Mouse (Mus musculus): ENCODE results near the gene Mtmr12. TPM values are rescaled to one million over a fixed set of nuclear protein-coding genes. Genes with fewer than 3 reads are reported as not detected.

Gene Mtmr12
- polyA plus RNA-seq, 1 experiment from 2014 or later: 21.1 TPM

DNA sequence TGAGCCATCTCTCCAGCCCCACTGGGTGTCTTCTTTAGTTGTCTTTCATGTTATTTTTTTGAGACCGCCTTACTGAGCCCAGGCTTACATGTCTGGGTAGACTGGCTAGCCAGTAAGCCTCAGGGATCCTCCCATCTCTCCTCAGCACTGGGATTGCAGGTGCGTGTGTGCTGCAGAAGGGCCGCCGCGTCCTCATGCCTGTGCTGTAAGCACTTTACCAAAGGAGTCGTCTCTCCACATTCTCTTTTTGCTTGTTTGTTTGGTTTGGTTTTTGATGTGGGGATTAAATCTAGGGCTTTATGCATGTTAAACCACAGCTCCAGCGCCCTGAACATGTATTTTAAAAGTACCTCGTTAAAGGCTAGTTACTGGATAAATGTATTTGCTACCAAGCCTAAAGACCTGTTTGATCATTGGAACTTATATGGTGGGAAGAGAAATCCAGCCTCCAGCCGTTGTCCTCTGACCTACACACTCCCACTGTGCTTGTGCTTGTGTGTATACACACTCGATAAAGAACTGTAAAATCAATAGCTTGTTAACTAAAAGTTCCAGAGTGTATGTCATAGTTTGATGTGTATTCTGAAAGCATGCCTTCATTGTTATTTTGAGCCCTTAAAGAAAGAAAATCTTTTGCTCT lies 24.9 kb downstream of the Mtmr12 start:
- 61% methylated on average over 10 of the region's 10 CpGs for WGBS
- H3K27me3 ChIP-seq (ENCODE audit: control insufficient read depth, insufficient read depth, low read depth, low read length): no peaks in the 10 kb centered on the region
- H3K4me3 ChIP-seq (ENCODE audit: low read length): no peak overlapping the region
- no peak overlapping the region for H3K27ac ChIP-seq (ENCODE audit: low read length)
- H3K36me3 ChIP-seq (ENCODE audit: control insufficient read depth, insufficient read depth, low read length): peaks cover 3% of the 10 kb centered on the region
- H3K4me2 ChIP-seq (ENCODE audit: low read depth, low read length): no peak overlapping the region
- ATAC-seq (ENCODE audit: low read depth): no peak
- peaks cover 31% of the 10 kb centered on the region for H3K4me1 ChIP-seq (replicated peaks; ENCODE audit: control insufficient read depth, insufficient read depth, low read length)
- H3K9me3 ChIP-seq (ENCODE audit: control insufficient read depth, low read length): no peaks in the 10 kb centered on the region
- no peak overlapping the region for H3K9ac ChIP-seq (ENCODE audit: low read length)

DNA sequence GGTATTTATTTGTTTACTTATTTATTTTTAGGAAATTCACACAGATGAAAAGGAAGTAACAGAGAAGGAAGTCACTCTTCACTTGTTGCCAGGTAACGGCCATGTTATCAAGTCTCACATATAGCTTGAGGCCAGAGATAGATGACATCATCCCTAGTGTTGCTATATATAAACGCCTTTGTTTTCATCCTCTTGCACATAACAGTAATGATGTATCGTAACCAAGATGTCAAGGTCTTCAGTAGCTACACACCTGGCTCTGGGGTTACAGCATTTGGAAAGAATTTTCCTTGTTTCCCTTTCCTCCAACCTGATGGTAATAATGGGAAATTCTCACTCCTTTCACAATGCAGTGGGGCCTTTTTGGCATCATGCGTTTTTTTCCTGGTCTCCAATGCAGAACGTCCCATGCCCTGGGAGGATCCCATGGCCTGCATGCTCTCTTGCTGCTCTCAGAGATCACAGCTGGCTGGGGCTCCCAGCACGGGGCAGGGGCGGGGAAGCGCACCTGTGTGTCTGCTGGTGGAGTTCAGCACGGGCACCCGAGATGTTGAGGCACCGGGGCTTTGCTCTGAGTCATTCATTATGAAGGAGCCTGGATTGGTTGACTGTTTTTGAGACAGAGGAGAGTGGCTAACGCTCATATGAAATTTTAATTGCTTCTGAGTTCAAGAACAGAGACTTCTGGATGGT lies 25.6 kb downstream of the Mtmr12 start:
- no peak for ATAC-seq (ENCODE audit: low read depth)
- no peaks in the 10 kb centered on the region for H3K27me3 ChIP-seq (ENCODE audit: control insufficient read depth, insufficient read depth, low read depth, low read length)
- no peak overlapping the region for H3K4me2 ChIP-seq (ENCODE audit: low read depth, low read length)
- H3K4me3 ChIP-seq (ENCODE audit: low read length): no peak overlapping the region
- no peak overlapping the region for H3K9ac ChIP-seq (ENCODE audit: low read length)
- 42% methylated on average over 12 of the region's 12 CpGs for WGBS
- peaks cover 28% of the 10 kb centered on the region for H3K4me1 ChIP-seq (replicated peaks; ENCODE audit: control insufficient read depth, insufficient read depth, low read length)
- peaks cover 3% of the 10 kb centered on the region for H3K36me3 ChIP-seq (ENCODE audit: control insufficient read depth, insufficient read depth, low read length)
- peak overlapping the region; percentile 54 for H3K27ac ChIP-seq (ENCODE audit: low read length)
- H3K9me3 ChIP-seq (ENCODE audit: control insufficient read depth, low read length): no peaks in the 10 kb centered on the region

DNA sequence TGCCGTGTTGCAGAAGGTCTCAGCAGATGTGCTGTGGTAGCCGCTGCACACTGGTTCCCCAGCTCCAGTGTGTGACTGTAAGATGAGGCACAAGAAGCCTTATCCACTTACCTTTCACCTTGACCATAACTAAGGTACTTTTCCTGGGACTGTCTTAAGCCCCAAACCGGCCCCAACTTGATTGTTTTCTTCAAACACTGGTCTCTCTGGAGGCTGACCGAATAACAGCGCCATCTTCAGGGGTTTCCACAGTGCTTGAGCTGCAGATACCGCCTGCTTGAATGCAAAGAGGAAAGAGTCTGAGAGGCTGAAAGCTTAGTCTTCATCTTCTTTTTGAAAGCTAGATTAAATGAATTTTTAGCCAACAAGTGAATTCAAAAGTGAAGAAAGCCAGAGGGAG lies 26.6 kb downstream of the Mtmr12 start:
- Histone ChIP-seq H3K9me3 (ENCODE audit: control insufficient read depth, low read length) (no peaks in the 10 kb centered on the region), H3K27me3 (ENCODE audit: control insufficient read depth, insufficient read depth, low read depth, low read length) (no peaks in the 10 kb centered on the region), H3K4me3 (ENCODE audit: low read length) (no peak overlapping the region), H3K36me3 (ENCODE audit: control insufficient read depth, insufficient read depth, low read length) (peaks cover 7% of the 10 kb centered on the region), H3K4me1 (replicated peaks; ENCODE audit: control insufficient read depth, insufficient read depth, low read length) (peaks cover 28% of the 10 kb centered on the region), H3K9ac (ENCODE audit: low read length) (no peak overlapping the region), H3K27ac (ENCODE audit: low read length) (no peak overlapping the region), H3K4me2 (ENCODE audit: low read depth, low read length) (no peak overlapping the region)
- ATAC-seq (ENCODE audit: low read depth): no peak
- WGBS: 73% methylated on average over 6 of the region's 6 CpGs

DNA sequence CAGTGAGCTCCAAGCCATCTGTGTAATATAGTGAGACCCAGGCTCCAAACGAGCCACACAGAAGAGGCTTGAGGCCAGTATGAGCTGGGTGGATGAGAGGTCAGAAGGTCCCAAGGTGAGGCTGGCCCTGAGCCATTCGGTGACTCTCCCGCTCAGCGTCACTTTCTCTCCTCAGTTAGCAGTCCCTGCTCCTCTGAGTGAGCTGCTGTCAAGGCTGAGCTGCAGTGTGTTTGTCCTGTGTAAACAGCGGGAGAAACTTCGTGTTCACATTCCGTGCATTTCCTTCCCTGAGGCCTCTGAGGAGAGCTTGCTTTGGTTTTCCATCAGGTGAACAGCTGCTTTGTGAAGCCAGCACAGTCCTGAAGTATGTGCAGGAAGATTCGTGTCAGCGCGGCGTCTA lies 27.6 kb downstream of the Mtmr12 start:
- no peak overlapping the region for H3K9ac ChIP-seq (ENCODE audit: low read length)

DNA sequence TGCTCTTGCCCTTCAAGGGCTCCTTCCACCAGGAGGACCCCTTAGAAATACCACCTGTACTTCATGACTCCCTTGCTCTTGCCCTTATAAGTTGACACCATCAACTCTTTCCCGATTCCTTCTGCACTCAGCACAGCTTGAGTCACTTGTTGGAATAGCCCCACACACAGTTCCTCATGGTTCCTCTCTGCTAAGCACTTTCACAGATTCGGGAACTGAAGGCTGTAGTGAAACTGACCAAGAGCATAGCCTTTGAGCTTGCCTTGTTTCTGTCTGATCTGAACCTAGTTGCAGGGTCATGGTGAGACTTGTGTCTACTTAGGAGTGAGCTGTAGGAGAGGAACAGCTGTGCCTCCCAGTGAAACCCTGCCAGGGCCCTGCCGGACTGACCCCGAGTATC lies 28.2 kb downstream of the Mtmr12 start:
- ATAC-seq (ENCODE audit: low read depth): peak; percentile 10; the same call in 1 of the 2 replicates
- peaks cover 26% of the 10 kb centered on the region for H3K4me1 ChIP-seq (replicated peaks; ENCODE audit: control insufficient read depth, insufficient read depth, low read length)
- H3K27ac ChIP-seq (ENCODE audit: low read length): peak overlapping the region; percentile 77
- no peaks in the 10 kb centered on the region for H3K27me3 ChIP-seq (ENCODE audit: control insufficient read depth, insufficient read depth, low read depth, low read length)
- no peaks in the 10 kb centered on the region for H3K9me3 ChIP-seq (ENCODE audit: control insufficient read depth, low read length)
- H3K36me3 ChIP-seq (ENCODE audit: control insufficient read depth, insufficient read depth, low read length): peaks cover 10% of the 10 kb centered on the region
- 69% methylated on average over 4 of the region's 4 CpGs for WGBS
- no peak overlapping the region for H3K4me3 ChIP-seq (ENCODE audit: low read length)
- no peak overlapping the region for H3K9ac ChIP-seq (ENCODE audit: low read length)
- no peak overlapping the region for H3K4me2 ChIP-seq (ENCODE audit: low read depth, low read length)

More for the DNA sequence above, 27.6 kb downstream of the Mtmr12 start:
- Histone ChIP-seq H3K27ac (ENCODE audit: low read length) (peak overlapping the region; percentile 77), H3K9me3 (ENCODE audit: control insufficient read depth, low read length) (no peaks in the 10 kb centered on the region), H3K36me3 (ENCODE audit: control insufficient read depth, insufficient read depth, low read length) (peaks cover 7% of the 10 kb centered on the region), H3K4me3 (ENCODE audit: low read length) (no peak overlapping the region), H3K4me2 (ENCODE audit: low read depth, low read length) (peak overlapping the region; percentile 17; the same call in 1 of the 2 replicates), H3K27me3 (ENCODE audit: control insufficient read depth, insufficient read depth, low read depth, low read length) (no peaks in the 10 kb centered on the region), H3K4me1 (replicated peaks; ENCODE audit: control insufficient read depth, insufficient read depth, low read length) (peaks cover 26% of the 10 kb centered on the region)
- WGBS: 41% methylated on average over 11 of the region's 11 CpGs
- peak; percentile 78 for ATAC-seq (ENCODE audit: low read depth)

DNA sequence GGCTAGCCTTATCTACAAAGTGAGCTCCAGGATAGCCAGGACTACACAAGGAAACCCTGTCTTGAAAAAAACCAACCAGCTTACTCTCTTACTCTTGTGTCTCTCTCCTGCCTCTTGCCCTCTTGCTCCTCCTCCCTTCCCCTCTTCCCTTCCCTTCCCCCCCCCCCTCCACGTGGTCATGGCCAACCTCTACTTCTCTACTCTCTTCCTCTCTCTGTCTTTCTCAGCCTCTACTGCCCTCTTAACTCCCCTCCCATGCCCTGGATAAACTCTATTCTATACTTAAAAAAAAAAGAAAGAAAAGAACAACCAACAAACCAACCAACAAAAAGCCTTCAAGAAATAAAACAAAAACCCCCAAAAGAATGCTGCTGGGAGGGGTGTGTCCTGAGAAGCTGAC lies 30.7 kb downstream of the Mtmr12 start:
- no peak overlapping the region for H3K9ac ChIP-seq (ENCODE audit: low read length)
- H3K4me1 ChIP-seq (replicated peaks; ENCODE audit: control insufficient read depth, insufficient read depth, low read length): peaks cover 18% of the 10 kb centered on the region
- ATAC-seq (ENCODE audit: low read depth): no peak
- no peak overlapping the region for H3K4me2 ChIP-seq (ENCODE audit: low read depth, low read length)
- H3K27me3 ChIP-seq (ENCODE audit: control insufficient read depth, insufficient read depth, low read depth, low read length): no peaks in the 10 kb centered on the region
- no peaks in the 10 kb centered on the region for H3K9me3 ChIP-seq (ENCODE audit: control insufficient read depth, low read length)
- H3K27ac ChIP-seq (ENCODE audit: low read length): no peak overlapping the region
- 40% methylated on average over 1 of the region's 1 CpGs for WGBS
- H3K4me3 ChIP-seq (ENCODE audit: low read length): no peak overlapping the region
- peaks cover 22% of the 10 kb centered on the region for H3K36me3 ChIP-seq (ENCODE audit: control insufficient read depth, insufficient read depth, low read length)

DNA sequence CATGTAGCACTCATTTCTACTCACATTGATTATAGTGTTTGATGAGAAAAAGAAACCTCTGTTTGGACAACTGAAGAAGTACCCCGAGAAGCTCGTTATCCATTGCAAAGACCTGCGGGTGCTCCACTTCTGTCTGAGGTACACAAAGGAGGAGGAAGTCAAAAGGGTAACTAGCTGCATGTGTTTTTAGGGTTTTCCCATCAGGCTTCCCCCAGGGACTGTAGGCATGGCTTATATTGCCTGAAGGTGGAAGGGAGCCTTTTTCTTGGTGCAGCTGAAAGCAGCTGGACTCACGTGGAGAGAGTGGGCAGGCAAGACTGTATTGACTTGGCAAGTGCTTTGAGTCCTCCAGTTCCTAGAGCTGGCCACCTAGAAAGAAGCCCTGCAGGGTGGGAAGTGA lies 31.2 kb downstream of the Mtmr12 start:
- Histone ChIP-seq H3K9ac (ENCODE audit: low read length) (no peak overlapping the region), H3K27me3 (ENCODE audit: control insufficient read depth, insufficient read depth, low read depth, low read length) (no peaks in the 10 kb centered on the region), H3K4me1 (replicated peaks; ENCODE audit: control insufficient read depth, insufficient read depth, low read length) (peaks cover 14% of the 10 kb centered on the region), H3K36me3 (ENCODE audit: control insufficient read depth, insufficient read depth, low read length) (peaks cover 22% of the 10 kb centered on the region), H3K27ac (ENCODE audit: low read length) (no peak overlapping the region), H3K9me3 (ENCODE audit: control insufficient read depth, low read length) (no peaks in the 10 kb centered on the region), H3K4me3 (ENCODE audit: low read length) (no peak overlapping the region), H3K4me2 (ENCODE audit: low read depth, low read length) (no peak overlapping the region)
- WGBS: 70% methylated on average over 4 of the region's 4 CpGs
- no peak for ATAC-seq (ENCODE audit: low read depth)

DNA sequence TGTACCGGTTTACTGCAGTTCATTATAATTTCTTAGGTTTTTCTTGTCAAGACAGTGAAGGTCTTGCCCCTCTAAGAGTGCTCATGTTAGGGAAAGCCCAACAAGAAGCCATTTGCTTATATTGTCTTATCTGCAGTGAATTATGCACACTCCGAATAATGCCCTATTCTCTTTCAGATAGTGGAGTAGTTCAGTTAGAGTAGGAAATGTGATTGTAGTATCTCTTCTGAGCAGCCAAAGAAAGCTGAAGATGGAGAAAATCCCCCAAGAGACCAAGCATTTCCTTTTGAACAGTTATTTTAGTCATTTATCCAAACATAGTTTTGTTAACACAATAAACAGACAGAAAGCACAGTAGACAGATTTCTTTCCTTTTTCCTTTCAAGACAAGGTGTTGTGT lies 32.1 kb downstream of the Mtmr12 start:
- no peak overlapping the region for H3K4me3 ChIP-seq (ENCODE audit: low read length)
- peak overlapping the region; percentile 13; the same call in 1 of the 2 replicates for H3K27ac ChIP-seq (ENCODE audit: low read length)
- H3K4me1 ChIP-seq (replicated peaks; ENCODE audit: control insufficient read depth, insufficient read depth, low read length): peaks cover 11% of the 10 kb centered on the region
- H3K36me3 ChIP-seq (ENCODE audit: control insufficient read depth, insufficient read depth, low read length): peaks cover 22% of the 10 kb centered on the region
- no peaks in the 10 kb centered on the region for H3K9me3 ChIP-seq (ENCODE audit: control insufficient read depth, low read length)
- H3K9ac ChIP-seq (ENCODE audit: low read length): no peak overlapping the region
- WGBS: 72% methylated on average over 2 of the region's 2 CpGs
- no peak overlapping the region for H3K4me2 ChIP-seq (ENCODE audit: low read depth, low read length)
- H3K27me3 ChIP-seq (ENCODE audit: control insufficient read depth, insufficient read depth, low read depth, low read length): no peaks in the 10 kb centered on the region
- no peak for ATAC-seq (ENCODE audit: low read depth)

DNA sequence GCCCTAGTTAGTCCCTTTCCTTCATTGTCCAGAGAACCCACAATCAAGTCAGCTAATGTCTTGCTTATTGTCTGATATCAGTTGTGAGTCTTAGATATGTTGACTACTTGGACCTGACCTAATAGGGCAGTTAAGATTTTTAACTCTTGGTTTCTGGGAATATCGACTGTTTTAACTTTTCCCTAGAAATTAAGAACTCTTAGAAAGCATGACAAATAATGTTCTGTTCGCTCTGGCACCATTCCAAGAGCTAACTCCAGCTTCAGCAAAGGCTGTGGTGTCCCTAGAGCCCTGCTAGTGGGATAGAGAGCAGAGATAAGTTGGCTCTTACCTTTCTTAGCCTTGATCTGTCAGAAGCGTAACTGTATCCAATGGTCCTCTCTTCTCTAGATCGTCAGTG lies 32.7 kb downstream of the Mtmr12 start:
- ATAC-seq (ENCODE audit: low read depth): no peak
- Histone ChIP-seq H3K4me1 (replicated peaks; ENCODE audit: control insufficient read depth, insufficient read depth, low read length) (peaks cover 7% of the 10 kb centered on the region; the same call in 1 of the 2 replicates), H3K4me2 (ENCODE audit: low read depth, low read length) (no peak overlapping the region), H3K27ac (ENCODE audit: low read length) (no peak overlapping the region; the same call in 1 of the 2 replicates), H3K36me3 (ENCODE audit: control insufficient read depth, insufficient read depth, low read length) (peaks cover 22% of the 10 kb centered on the region), H3K9me3 (ENCODE audit: control insufficient read depth, low read length) (no peaks in the 10 kb centered on the region), H3K27me3 (ENCODE audit: control insufficient read depth, insufficient read depth, low read depth, low read length) (no peaks in the 10 kb centered on the region), H3K9ac (ENCODE audit: low read length) (no peak overlapping the region), H3K4me3 (ENCODE audit: low read length) (no peak overlapping the region)
- 47% methylated on average over 4 of the region's 4 CpGs for WGBS
